Comparison of ENCODE assay signal across 16 mouse cellular contexts in the genomic region with DNA sequence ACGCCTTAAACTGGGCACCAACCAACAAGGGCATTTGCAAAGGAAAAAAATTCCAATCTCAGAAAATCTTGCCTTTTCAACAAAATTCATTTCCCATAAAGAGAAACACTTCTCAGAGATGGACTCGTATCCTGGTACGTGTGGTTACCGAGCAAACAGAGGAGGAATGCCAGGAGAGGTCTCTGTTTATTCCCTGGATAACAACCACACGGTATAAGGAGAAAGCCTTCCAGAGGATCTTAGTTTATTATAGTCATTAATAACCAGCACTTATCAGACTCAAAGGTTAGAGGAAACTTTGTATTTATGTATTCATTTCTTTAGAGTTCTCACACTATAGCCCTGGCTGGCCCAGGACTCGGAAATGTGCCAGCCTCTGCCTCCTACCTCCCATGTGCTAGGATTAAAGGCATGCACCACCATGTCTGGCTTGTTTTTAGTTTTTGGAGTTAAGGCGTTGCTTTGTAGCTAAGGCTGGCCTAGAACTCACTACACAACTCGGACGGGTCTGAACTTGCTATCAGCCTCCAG. TPM values are rescaled to one million over a fixed set of nuclear protein-coding genes. Genes with fewer than 3 reads are reported as not detected.
DNase-seq lines count a peak whose midpoint lies in the region; ATAC-seq and TF ChIP-seq lines count a peak whose summit lies in the region.
"Had no signal": no experiment of that assay in that cellular context is flagged by ENCODE, and none has a peak within 500 bp of the region (broad histone marks: within the 10 kb centered on the region; RNA-seq: fewer than 3 reads in every experiment).

No protein-coding gene starts in this region.

- TF ChIP-seq EP300 in stomach, postnatal 0 days (optimal IDR thresholded peaks at IDR 0.05) = no peak

- WGBS in hindbrain, embryonic 15.5 days = 79% methylated on average over 9 of the region's 9 CpGs
- 94% methylated on average over 9 of the region's 9 CpGs for WGBS in hindbrain, embryonic 12.5 days
- 90% methylated on average over 9 of the region's 9 CpGs for WGBS in neural tube, embryonic 12.5 days
- 83% methylated on average over 9 of the region's 9 CpGs for WGBS in neural tube, embryonic 13.5 days
- WGBS in stomach, postnatal 0 days = 64% methylated on average over 9 of the region's 9 CpGs

- H3K36me3 ChIP-seq in hindbrain, embryonic 15.5 days = peaks cover 16% of the 10 kb centered on the region; the same call in 1 of the 2 replicates
- peaks cover 4% of the 10 kb centered on the region; the same call in 1 of the 2 replicates for H3K36me3 ChIP-seq in hindbrain, embryonic 12.5 days
- peaks cover 2% of the 10 kb centered on the region; the same call in 1 of the 2 replicates for H3K36me3 ChIP-seq in neural tube, embryonic 12.5 days
- 0 out of 2 replicates have a peak, but pooled peaks cover 9% of the 10 kb centered on the region for H3K36me3 ChIP-seq in neural tube, embryonic 13.5 days
- H3K36me3 ChIP-seq in stomach, postnatal 0 days (ENCODE audit: control insufficient read depth, insufficient read depth, low read length) = peaks cover 13% of the 10 kb centered on the region; the same call in 1 of the 2 replicates
- H3K36me3 ChIP-seq: forebrain, embryonic 15.5 days had no signal

- TF ChIP-seq CTCF in stomach, postnatal 0 days (IDR thresholded peaks at IDR 0.05; ENCODE audit: low read depth) = no peak

- H3K4me2 ChIP-seq in hindbrain, embryonic 15.5 days = no peak overlapping the region
- H3K4me2 ChIP-seq in hindbrain, embryonic 12.5 days (replicated peaks) = no peak overlapping the region
- no peak overlapping the region for H3K4me2 ChIP-seq in neural tube, embryonic 12.5 days (replicated peaks)
- H3K4me2 ChIP-seq in neural tube, embryonic 13.5 days = no peak overlapping the region
- H3K4me2 ChIP-seq in stomach, postnatal 0 days (replicated peaks; ENCODE audit: low read depth) = no peak overlapping the region
- H3K4me2 ChIP-seq: forebrain, embryonic 15.5 days; midbrain, embryonic 12.5 days had no signal

- ATAC-seq in hindbrain, embryonic 15.5 days (ENCODE audit: low FRiP score, low read depth) = no peak
- no peak for ATAC-seq in hindbrain, embryonic 12.5 days (ENCODE audit: low FRiP score)
- ATAC-seq in neural tube, embryonic 12.5 days (ENCODE audit: low FRiP score, low read depth) = no peak
- ATAC-seq in neural tube, embryonic 13.5 days (ENCODE audit: low read depth) = no peak
- ATAC-seq in stomach, postnatal 0 days (ENCODE audit: low FRiP score, low TSS enrichment) = peak; percentile 56; the same call in 1 of the 2 replicates
- ATAC-seq: forebrain, embryonic 15.5 days had no signal

- DNase-seq in neural tube, embryonic 10.5 days (ENCODE audit: extremely low spot score, low spot score) = no peak
- DNase-seq in stomach, postnatal 0 days (ENCODE audit: low spot score) = no peak
- DNase-seq in thymus, postnatal 14 days = no peak
- DNase-seq: adrenal gland, postnatal 36 days; cerebellum, adult 2 months; gastrocnemius, postnatal 36 days; kidney, postnatal 36 days; right cerebral cortex, postnatal 14 days; thymus, postnatal 36 days had no signal

- H3K27ac ChIP-seq in hindbrain, embryonic 15.5 days (replicated peaks) = peak overlapping the region; percentile 23; the same call in 1 of the 2 replicates
- no peak overlapping the region for H3K27ac ChIP-seq in hindbrain, embryonic 12.5 days
- 0 out of 2 replicates have a peak overlapping the region, but pooled peaks have one; percentile 20 for H3K27ac ChIP-seq in neural tube, embryonic 12.5 days
- peak overlapping the region; percentile 80 for H3K27ac ChIP-seq in neural tube, embryonic 13.5 days (replicated peaks)
- no peak overlapping the region for H3K27ac ChIP-seq in stomach, postnatal 0 days (replicated peaks)
- H3K27ac ChIP-seq: liver, embryonic 14.5 days had no signal

- no peak overlapping the region for H3K9ac ChIP-seq in hindbrain, embryonic 15.5 days
- H3K9ac ChIP-seq in hindbrain, embryonic 12.5 days = no peak overlapping the region
- H3K9ac ChIP-seq in neural tube, embryonic 12.5 days = no peak overlapping the region
- no peak overlapping the region for H3K9ac ChIP-seq in neural tube, embryonic 13.5 days
- H3K9ac ChIP-seq in stomach, postnatal 0 days (ENCODE audit: low read length) = no peak overlapping the region
- H3K9ac ChIP-seq: forebrain, embryonic 15.5 days; liver, embryonic 14.5 days; midbrain, embryonic 12.5 days had no signal

- peaks cover 32% of the 10 kb centered on the region for H3K4me1 ChIP-seq in hindbrain, embryonic 15.5 days (replicated peaks)
- peaks cover 34% of the 10 kb centered on the region for H3K4me1 ChIP-seq in hindbrain, embryonic 12.5 days
- H3K4me1 ChIP-seq in neural tube, embryonic 12.5 days = peaks cover 29% of the 10 kb centered on the region
- H3K4me1 ChIP-seq in neural tube, embryonic 13.5 days (replicated peaks) = peaks cover 68% of the 10 kb centered on the region
- no peaks in the 10 kb centered on the region for H3K4me1 ChIP-seq in stomach, postnatal 0 days (replicated peaks; ENCODE audit: control insufficient read depth, insufficient read depth)

- H3K9me3 ChIP-seq in hindbrain, embryonic 15.5 days = no peaks in the 10 kb centered on the region
- H3K9me3 ChIP-seq in hindbrain, embryonic 12.5 days (replicated peaks) = no peaks in the 10 kb centered on the region
- no peaks in the 10 kb centered on the region for H3K9me3 ChIP-seq in neural tube, embryonic 12.5 days
- no peaks in the 10 kb centered on the region for H3K9me3 ChIP-seq in neural tube, embryonic 13.5 days
- H3K9me3 ChIP-seq in stomach, postnatal 0 days (ENCODE audit: control insufficient read depth, low read length) = no peaks in the 10 kb centered on the region
- H3K9me3 ChIP-seq: forebrain, embryonic 15.5 days; midbrain, embryonic 12.5 days had no signal

- no peak overlapping the region for H3K4me3 ChIP-seq in hindbrain, embryonic 15.5 days
- H3K4me3 ChIP-seq in hindbrain, embryonic 12.5 days = no peak overlapping the region
- no peak overlapping the region for H3K4me3 ChIP-seq in neural tube, embryonic 12.5 days
- no peak overlapping the region for H3K4me3 ChIP-seq in neural tube, embryonic 13.5 days
- no peak overlapping the region for H3K4me3 ChIP-seq in stomach, postnatal 0 days (ENCODE audit: low read depth, low read length)
- H3K4me3 ChIP-seq: forebrain, embryonic 15.5 days; midbrain, embryonic 12.5 days had no signal

- no peaks in the 10 kb centered on the region for H3K27me3 ChIP-seq in hindbrain, embryonic 15.5 days
- no peaks in the 10 kb centered on the region for H3K27me3 ChIP-seq in hindbrain, embryonic 12.5 days
- no peaks in the 10 kb centered on the region for H3K27me3 ChIP-seq in neural tube, embryonic 12.5 days (replicated peaks)
- H3K27me3 ChIP-seq in neural tube, embryonic 13.5 days = no peaks in the 10 kb centered on the region
- no peaks in the 10 kb centered on the region for H3K27me3 ChIP-seq in stomach, postnatal 0 days (ENCODE audit: control insufficient read depth, insufficient read depth, low read length)
- H3K27me3 ChIP-seq: forebrain, embryonic 15.5 days; midbrain, embryonic 12.5 days had no signal

RNA-seq across cellular contexts. Expression of gene Lrpprc, which starts 42.4 kb away (rescaled TPM):
- 46.3 and 47.0 TPM in 2 replicates for polyA plus RNA-seq in hindbrain, embryonic 15.5 days (2015; fragmentation: Nextera tagmentation; extraction: Ambion mirVana)
- polyA plus RNA-seq in hindbrain, embryonic 12.5 days (2016; fragmentation: Nextera tagmentation; extraction: Ambion mirVana) = 52.0 and 52.3 TPM in 2 replicates
- 49.0 and 52.9 TPM in 2 replicates for polyA plus RNA-seq in neural tube, embryonic 12.5 days (2016; fragmentation: Nextera tagmentation; extraction: Ambion mirVana)
- polyA plus RNA-seq in neural tube, embryonic 13.5 days (2015; fragmentation: Nextera tagmentation; extraction: Ambion mirVana) = 42.6 and 48.2 TPM in 2 replicates
- 14.6 and 15.9 TPM in 2 replicates for polyA plus RNA-seq in stomach, postnatal 0 days (2015; fragmentation: Nextera tagmentation; extraction: Ambion mirVana)

Comparison
In these comparisons a context has a peak if more than half of its experiments do, and no peak if none do; other contexts are left out.
1. H3K27ac ChIP-seq: peak in hindbrain, embryonic 15.5 days (single experiment), neural tube, embryonic 12.5 days (single experiment) and neural tube, embryonic 13.5 days (single experiment); none in hindbrain, embryonic 12.5 days (single experiment) and stomach, postnatal 0 days (single experiment).